Mouse (Mus musculus) cerebellum, postnatal 36 days (tissue): Measurements from ENCODE around the gene Slco3a1.

ENCODE experiments used
- DNase-seq, 2 experiments: peaks; one replicate each; pipeline ENCODE4 v3.0.0; 2021 to 2022; ENCODE audit warnings: mixed read lengths in 2 of 2

The Slco3a1 gene

GRCm38 (mm10) chr7:74269283-74270088 lies 285.1 kb downstream of the Slco3a1 start:
- DNase-seq: no peak

GRCm38 (mm10) chr7:74266511-74267168 lies 287.9 kb downstream of the Slco3a1 start:
- DNase-seq: no peak

GRCm38 (mm10) chr7:74256291-74256690 lies 298.3 kb downstream of the Slco3a1 start:
- DNase-seq: no peak

DNA sequence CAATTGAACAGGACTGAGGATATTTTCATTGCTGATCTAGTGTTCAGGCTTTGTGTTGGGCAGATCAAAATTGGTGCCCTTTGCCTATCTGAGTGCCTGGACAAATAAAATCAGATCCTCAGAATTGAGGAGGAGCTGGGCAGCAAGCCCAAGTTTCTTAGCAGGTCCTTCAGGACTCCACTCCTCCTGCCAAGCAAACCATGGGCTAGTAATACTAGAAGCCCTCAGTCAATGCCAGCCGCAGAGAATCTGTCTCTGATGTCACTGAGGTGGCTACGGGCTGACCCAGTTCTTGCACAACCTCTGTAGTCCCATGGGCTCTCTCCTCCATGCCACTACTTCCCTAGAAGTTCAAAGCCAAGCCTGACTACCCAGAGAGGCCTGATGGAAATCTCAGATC lies 302.5 kb downstream of the Slco3a1 start:
- DNase-seq: no peak

GRCm38 (mm10) chr7:74241236-74241635 lies 313.3 kb downstream of the Slco3a1 start:
- DNase-seq: no peak

DNA sequence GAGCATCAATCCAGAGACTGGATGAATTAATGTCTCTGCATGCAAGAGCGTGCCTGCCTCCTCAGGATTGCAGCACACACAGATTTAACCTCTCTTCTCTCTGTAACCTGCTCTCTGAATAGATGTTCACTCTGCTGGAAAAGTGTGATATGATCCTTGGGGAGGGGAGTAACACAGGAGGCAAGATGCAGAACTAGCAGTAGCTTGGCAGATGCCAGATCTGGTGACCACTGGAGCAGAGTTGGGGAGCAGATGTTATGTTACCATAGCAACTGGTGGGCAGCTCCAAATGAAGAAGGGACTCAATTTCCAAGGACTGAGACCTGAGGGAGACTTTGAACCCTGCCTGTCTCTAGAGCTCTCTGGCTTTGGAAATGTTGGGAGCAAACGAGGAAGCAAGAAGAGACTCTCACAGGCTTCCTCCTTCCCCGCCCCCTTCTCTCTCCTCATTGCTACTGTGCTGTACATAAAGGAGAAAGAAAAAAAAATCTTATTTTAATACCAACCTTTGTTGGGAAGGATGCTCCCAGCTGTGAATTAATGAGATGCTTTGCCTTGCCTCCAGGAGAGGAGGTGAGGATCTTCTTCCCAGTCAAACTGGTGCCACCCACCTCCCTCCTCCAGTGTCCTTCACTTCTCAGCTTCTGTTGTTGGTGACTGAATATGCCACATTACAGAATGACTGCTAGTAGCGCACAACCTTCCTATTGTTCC lies 314.0 kb downstream of the Slco3a1 start:
- no peak for DNase-seq
